18 mouse cellular contexts compared by ENCODE assay signal in genomic region chr4:136760882-136761281, GRCm38 (mm10).
DNase-seq lines count a peak whose midpoint lies in the region; ATAC-seq lines count a peak whose summit lies in the region.
"Had no signal": no experiment of that assay in that cellular context is flagged by ENCODE, and none has a peak within 500 bp of the region (broad histone marks: within the 10 kb centered on the region; RNA-seq: fewer than 3 reads in every experiment).

No protein-coding gene starts in this region.

- peak overlapping the region; percentile 82 for H3K27ac ChIP-seq in midbrain, embryonic 10.5 days (replicated peaks)
- H3K27ac ChIP-seq in midbrain, embryonic 16.5 days (ENCODE audit: low read length): no peak overlapping the region
- 0 out of 2 replicates have a peak overlapping the region, but pooled peaks have one; percentile 20 for H3K27ac ChIP-seq in midbrain, embryonic 14.5 days (replicated peaks; ENCODE audit: low read depth, low read length)
- H3K27ac ChIP-seq: left cerebral cortex, adult 2 months had no signal

- H3K9ac ChIP-seq in midbrain, embryonic 16.5 days (ENCODE audit: low read depth, low read length): no peak overlapping the region
- peak overlapping the region; percentile 1; the same call in 1 of the 2 replicates for H3K9ac ChIP-seq in midbrain, embryonic 14.5 days (replicated peaks; ENCODE audit: low read length)
- H3K9ac ChIP-seq: limb, embryonic 15.5 days had no signal

- H3K4me3 ChIP-seq in midbrain, embryonic 10.5 days: no peak overlapping the region
- H3K4me3 ChIP-seq in midbrain, embryonic 16.5 days (ENCODE audit: low read depth, low read length): no peak overlapping the region
- no peak overlapping the region for H3K4me3 ChIP-seq in midbrain, embryonic 14.5 days (replicated peaks; ENCODE audit: low read depth, low read length)
- H3K4me3 ChIP-seq: left cerebral cortex, adult 2 months; limb, embryonic 15.5 days had no signal

- no peak for DNase-seq in midbrain, embryonic 10.5 days (ENCODE audit: low spot score)
- no peak for DNase-seq in midbrain, embryonic 14.5 days
- no peak for DNase-seq in adipocyte (ENCODE audit: low spot score)
- no peak for DNase-seq in thymus, postnatal 0 days (ENCODE audit: low spot score)
- DNase-seq: adrenal gland, adult 8-10 months; cerebellum, adult 11-12 months; gastrocnemius, postnatal 25 days; kidney, adult 2 months; kidney, postnatal 14 days had no signal

- H3K27me3 ChIP-seq in midbrain, embryonic 10.5 days (ENCODE audit: low read depth, poor library complexity, severe bottlenecking): peaks cover 5% of the 10 kb centered on the region; the same call in 1 of the 2 replicates
- no peaks in the 10 kb centered on the region for H3K27me3 ChIP-seq in midbrain, embryonic 16.5 days (ENCODE audit: control insufficient read depth, insufficient read depth, low read depth, low read length)
- no peaks in the 10 kb centered on the region for H3K27me3 ChIP-seq in midbrain, embryonic 14.5 days (ENCODE audit: control insufficient read depth, insufficient read depth, low read length)
- H3K27me3 ChIP-seq: limb, embryonic 15.5 days had no signal

- no peak overlapping the region for H3K4me2 ChIP-seq in midbrain, embryonic 16.5 days (ENCODE audit: low read length)
- H3K4me2 ChIP-seq in midbrain, embryonic 14.5 days (ENCODE audit: low read length): no peak overlapping the region
- H3K4me2 ChIP-seq: heart, embryonic 11.5 days; limb, embryonic 15.5 days had no signal

- H3K36me3 ChIP-seq in midbrain, embryonic 10.5 days: peaks cover 55% of the 10 kb centered on the region
- H3K36me3 ChIP-seq in midbrain, embryonic 16.5 days (ENCODE audit: control insufficient read depth, insufficient read depth, low read length): no peaks in the 10 kb centered on the region
- H3K36me3 ChIP-seq in midbrain, embryonic 14.5 days (ENCODE audit: control insufficient read depth, insufficient read depth, low read length): peaks cover 13% of the 10 kb centered on the region
- H3K36me3 ChIP-seq: G1E had no signal

- no peaks in the 10 kb centered on the region for H3K9me3 ChIP-seq in midbrain, embryonic 10.5 days (replicated peaks)
- H3K9me3 ChIP-seq in midbrain, embryonic 16.5 days (replicated peaks; ENCODE audit: control insufficient read depth, low read length, poor library complexity, severe bottlenecking): no peaks in the 10 kb centered on the region
- no peaks in the 10 kb centered on the region for H3K9me3 ChIP-seq in midbrain, embryonic 14.5 days (ENCODE audit: control insufficient read depth, low read length)
- H3K9me3 ChIP-seq: G1E; limb, embryonic 15.5 days had no signal

- peaks cover 94% of the 10 kb centered on the region for H3K4me1 ChIP-seq in midbrain, embryonic 10.5 days
- H3K4me1 ChIP-seq in midbrain, embryonic 16.5 days (ENCODE audit: control insufficient read depth, insufficient read depth, low read length): peaks cover 23% of the 10 kb centered on the region
- H3K4me1 ChIP-seq in midbrain, embryonic 14.5 days (ENCODE audit: control insufficient read depth, insufficient read depth, low read length): peaks cover 59% of the 10 kb centered on the region

- no peak for ATAC-seq in midbrain, embryonic 16.5 days
- ATAC-seq in common myeloid progenitor, adult 5-6 weeks (replicated peaks; ENCODE audit: low read depth, poor library complexity, severe bottlenecking): peak; percentile 76
- ATAC-seq in granulocyte monocyte progenitor cell, adult 5-6 weeks (replicated peaks; ENCODE audit: poor library complexity, severe bottlenecking): peak; percentile 82
- no peak for ATAC-seq in midbrain, embryonic 14.5 days (ENCODE audit: low FRiP score, low TSS enrichment)
- ATAC-seq: CD4-positive, CD25-positive, alpha-beta regulatory T cell, adult 4 months; hindbrain, postnatal 0 days had no signal

- WGBS in midbrain, embryonic 10.5 days: 73% methylated on average over 11 of the region's 11 CpGs
- WGBS in midbrain, embryonic 16.5 days: 56% methylated on average over 11 of the region's 11 CpGs
- 62% methylated on average over 11 of the region's 11 CpGs for WGBS in midbrain, embryonic 14.5 days

Comparison
In these comparisons a context has a peak if more than half of its experiments do, and no peak if none do; other contexts are left out.
1. ATAC-seq: peak in common myeloid progenitor, adult 5-6 weeks (single experiment) and granulocyte monocyte progenitor cell, adult 5-6 weeks (single experiment); none in midbrain, embryonic 16.5 days (single experiment) and midbrain, embryonic 14.5 days (single experiment).